Mouse (Mus musculus) G1E (cell line): Measurements from ENCODE around the gene Psen1. TPM values are rescaled to one million over a fixed set of nuclear protein-coding genes. Genes with fewer than 3 reads are reported as not detected.

Source experiments
- ATAC-seq: 2 replicates; pipeline ENCODE4 v1.8.0; 2016; ENCODE audit warnings: mild to moderate bottlenecking; ENCODE audit not compliant: insufficient number of reproducible peaks, poor library complexity, low FRiP score, severe bottlenecking; ENCODE audit errors: extremely low read depth
- DNase-seq: peaks from one replicate; pipeline ENCODE4 v3.0.0; 2012; ENCODE audit warnings: low spot score
- H3K27me3 ChIP-seq: 2 replicates; pipeline ENCODE4 v1.6.1; 2012; ENCODE audit warnings: mild to moderate bottlenecking, low read length, inconsistent platforms; ENCODE audit not compliant: insufficient read depth
- H3K36me3 ChIP-seq: replicated peaks from 2 replicates; pipeline ENCODE3; 2012; ENCODE audit warnings: mild to moderate bottlenecking, inconsistent platforms
- H3K4me1 ChIP-seq: 2 replicates; pipeline ENCODE4 v1.6.1; 2012; ENCODE audit warnings: low read depth, low read length, inconsistent platforms, mixed read lengths; ENCODE audit not compliant: insufficient read depth
- H3K4me3 ChIP-seq: 2 replicates; pipeline ENCODE4 v1.5.1; 2012; ENCODE audit warnings: low read depth, mild to moderate bottlenecking, inconsistent platforms, low read length, moderate library complexity, mixed read lengths
- H3K9me3 ChIP-seq: replicated peaks from 2 replicates; pipeline ENCODE4 v1.6.1; 2012; ENCODE audit warnings: inconsistent platforms
- CTCF ChIP-seq: IDR thresholded peaks from 2 replicates; pipeline ENCODE4 v1.5.1; 2012; ENCODE audit warnings: low read depth, low read length, inconsistent platforms, mixed read lengths
- GATA1 ChIP-seq: IDR thresholded peaks from 2 replicates; pipeline ENCODE4 v1.6.1; 2012; ENCODE audit warnings: borderline replicate concordance, low read length, inconsistent platforms, mixed read lengths
- GATA2 ChIP-seq: IDR thresholded peaks from 2 replicates; pipeline ENCODE4 v1.6.1; 2012; ENCODE audit warnings: low read depth, low read length, inconsistent platforms, borderline replicate concordance
- POLR2AphosphoS5 ChIP-seq: IDR thresholded peaks from 2 replicates; pipeline ENCODE4 v1.6.1; 2012; ENCODE audit warnings: low read depth, low read length, inconsistent platforms; ENCODE audit not compliant: insufficient replicate concordance
- TAL1 ChIP-seq: conservative IDR thresholded peaks from 2 replicates; pipeline ENCODE4 v1.6.1; 2012; ENCODE audit warnings: low read depth, low read length, inconsistent platforms, mixed read lengths
- polyA plus RNA-seq: library from polyadenylated mRNA; stranded (reverse); fragments of >175 nt; gene quantifications from 2 replicates; pipeline ENCODE4 v1.2.3, GENCODE M21; 2012
- total RNA-seq, 2 experiments: library from RNA; stranded (forward) in 1 of 2; stranded (reverse) in 1 of 2; fragments of 200-1000 nt in 1 of 2; fragments of >200 nt in 1 of 2; fragmentation: Nextera tagmentation in 1 of 2; gene quantifications; 2 replicates each; pipeline ENCODE4 v1.2.3; 2014 to 2017

The Psen1 gene
- total and polyA plus RNA-seq, 3 experiments = 32.5 to 123 (median 74.3) TPM

DNA sequence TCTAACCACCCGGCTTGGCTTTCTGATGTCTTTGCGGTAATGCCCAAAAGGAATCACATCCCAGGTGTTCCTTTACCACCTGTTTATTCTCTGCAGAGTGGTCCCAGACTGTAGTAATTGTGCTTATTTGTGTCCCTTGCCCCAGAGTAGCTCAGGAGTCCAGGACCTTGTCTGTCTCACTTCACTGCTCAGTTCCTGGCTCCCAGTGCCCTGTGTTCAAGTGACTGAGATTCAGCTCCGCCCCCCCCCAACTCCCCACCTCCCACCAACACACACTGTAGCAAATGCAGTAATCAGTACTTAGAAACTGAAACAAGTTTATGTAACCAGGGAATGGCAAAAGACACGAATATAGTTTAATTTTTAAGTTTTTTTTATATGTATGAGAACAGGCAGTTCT is 19.0 kb downstream of the Psen1 start:
- Histone ChIP-seq H3K4me1 (peaks cover 31% of the 10 kb centered on the region), H3K9me3 (no peaks in the 10 kb centered on the region), H3K36me3 (peaks cover 85% of the 10 kb centered on the region), H3K27me3 (no peaks in the 10 kb centered on the region), H3K4me3 (no peak overlapping the region)
- no peak for TF ChIP-seq CTCF
- no peak for TF ChIP-seq POLR2AphosphoS5
- TF ChIP-seq GATA2 = no peak
- TF ChIP-seq GATA1 = no peak
- no peak for TF ChIP-seq TAL1
- ATAC-seq (no peak), DNase-seq (no peak)

DNA sequence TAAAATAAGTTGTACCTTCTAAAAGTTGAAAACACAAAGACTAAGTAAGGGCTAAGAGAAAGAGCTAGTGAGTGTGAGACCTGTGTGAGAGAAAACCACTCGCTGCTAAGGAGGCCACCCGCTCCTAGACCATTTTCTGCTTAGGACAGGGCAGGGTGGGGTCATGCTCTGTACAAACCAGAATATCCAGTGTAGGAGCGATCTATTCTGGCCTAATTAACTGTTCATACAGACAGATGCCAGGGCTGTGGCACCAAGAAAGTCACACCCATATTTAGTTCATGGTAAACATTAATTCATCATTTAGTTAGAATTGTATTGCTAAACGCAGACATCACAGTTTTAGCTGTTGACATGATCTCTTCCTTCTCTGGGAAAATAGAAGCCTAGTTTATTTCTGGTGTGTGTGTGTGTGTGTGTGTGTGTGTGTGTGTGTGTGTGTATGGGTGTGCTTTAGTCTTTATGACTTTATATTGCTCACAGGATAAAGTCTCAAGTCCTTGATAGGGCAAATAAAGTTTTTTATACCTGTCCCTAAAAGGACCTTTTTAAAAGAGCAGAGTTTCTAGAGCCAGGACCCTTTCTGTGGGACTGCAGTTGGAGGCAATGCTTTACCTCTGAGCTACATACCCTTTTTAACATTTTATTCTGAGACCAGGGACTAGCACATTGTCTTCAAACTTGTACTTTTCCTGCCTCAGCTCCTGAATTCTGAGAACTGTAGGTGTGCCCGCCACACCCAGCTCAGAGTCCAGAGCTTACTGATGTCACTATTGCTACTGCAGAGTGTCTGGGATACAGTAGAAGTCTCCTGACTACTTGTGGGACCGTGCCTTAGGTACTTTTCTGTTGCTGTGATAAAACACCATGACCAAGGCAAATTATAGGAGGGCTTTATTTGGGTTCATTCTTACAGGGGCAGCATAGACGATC is 20.5 kb downstream of the Psen1 start:
- Histone ChIP-seq H3K36me3 (peaks cover 87% of the 10 kb centered on the region), H3K4me1 (peaks cover 29% of the 10 kb centered on the region), H3K27me3 (no peaks in the 10 kb centered on the region), H3K9me3 (no peaks in the 10 kb centered on the region), H3K4me3 (no peak overlapping the region; the same call in 1 of the 2 replicates)
- DNase-seq (no peak), ATAC-seq (no peak; the same call in 1 of the 2 replicates)
- no peak for TF ChIP-seq POLR2AphosphoS5
- no peak for TF ChIP-seq GATA1
- TF ChIP-seq CTCF = no peak
- TF ChIP-seq TAL1 = no peak
- no peak for TF ChIP-seq GATA2

DNA sequence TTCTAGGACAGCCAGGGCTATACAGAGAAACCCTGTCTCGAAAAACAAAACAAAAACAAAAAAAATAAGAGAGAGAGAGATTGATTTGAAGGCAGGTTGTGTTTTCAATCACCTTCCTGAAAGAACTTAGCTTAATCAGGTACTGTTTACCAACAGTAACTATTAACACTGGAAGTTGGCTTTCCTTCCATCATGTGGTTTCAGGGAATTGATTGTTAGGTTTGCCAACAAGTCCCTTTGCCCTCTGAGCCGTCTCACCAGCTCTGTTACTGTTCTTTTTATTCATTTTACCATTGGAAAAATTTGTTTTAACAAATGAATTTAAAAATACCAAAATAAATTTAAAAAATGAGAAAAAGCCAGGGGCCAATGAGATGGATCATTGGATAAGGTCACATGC is 22.0 kb downstream of the Psen1 start:
- no peak overlapping the region for H3K4me3 ChIP-seq
- DNase-seq (no peak), ATAC-seq (no peak)
- no peak for TF ChIP-seq POLR2AphosphoS5
- TF ChIP-seq GATA2 = no peak
- no peak for TF ChIP-seq TAL1
- TF ChIP-seq CTCF = no peak
- TF ChIP-seq GATA1 = no peak
- no peaks in the 10 kb centered on the region for H3K9me3 ChIP-seq
- H3K27me3 ChIP-seq = no peaks in the 10 kb centered on the region
- peaks cover 91% of the 10 kb centered on the region for H3K36me3 ChIP-seq
- H3K4me1 ChIP-seq = peaks cover 29% of the 10 kb centered on the region

DNA sequence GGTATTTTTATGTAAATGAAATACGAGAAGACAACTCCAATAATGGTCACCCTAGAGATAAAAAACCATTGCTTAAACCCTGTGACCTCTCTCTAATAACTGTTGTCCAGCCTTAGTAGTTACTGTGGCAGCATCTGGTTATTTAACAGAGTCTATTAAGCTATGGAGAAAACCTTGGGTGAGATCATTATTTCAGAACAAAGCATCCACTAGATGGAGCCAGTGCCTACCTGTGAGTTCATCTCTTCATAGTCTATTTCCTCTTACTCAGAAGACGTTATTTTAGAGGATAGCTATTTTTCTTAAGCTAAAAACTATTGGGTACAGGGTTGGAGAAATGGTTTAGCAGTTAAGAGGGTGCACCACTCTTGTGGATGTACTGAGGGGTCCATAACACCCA is 25.8 kb downstream of the Psen1 start:
- DNase-seq = peak; percentile 57
- peak; percentile 33; the same call in 1 of the 2 replicates for TF ChIP-seq CTCF
- TF ChIP-seq GATA1 = no peak
- H3K27me3 ChIP-seq = no peaks in the 10 kb centered on the region
- H3K36me3 ChIP-seq = peaks cover 94% of the 10 kb centered on the region
- 0 out of 2 replicates have a peak, but pooled peaks have one; percentile 34 for ATAC-seq
- H3K4me1 ChIP-seq = peaks cover 6% of the 10 kb centered on the region
- H3K9me3 ChIP-seq = no peaks in the 10 kb centered on the region
- no peak overlapping the region for H3K4me3 ChIP-seq

DNA sequence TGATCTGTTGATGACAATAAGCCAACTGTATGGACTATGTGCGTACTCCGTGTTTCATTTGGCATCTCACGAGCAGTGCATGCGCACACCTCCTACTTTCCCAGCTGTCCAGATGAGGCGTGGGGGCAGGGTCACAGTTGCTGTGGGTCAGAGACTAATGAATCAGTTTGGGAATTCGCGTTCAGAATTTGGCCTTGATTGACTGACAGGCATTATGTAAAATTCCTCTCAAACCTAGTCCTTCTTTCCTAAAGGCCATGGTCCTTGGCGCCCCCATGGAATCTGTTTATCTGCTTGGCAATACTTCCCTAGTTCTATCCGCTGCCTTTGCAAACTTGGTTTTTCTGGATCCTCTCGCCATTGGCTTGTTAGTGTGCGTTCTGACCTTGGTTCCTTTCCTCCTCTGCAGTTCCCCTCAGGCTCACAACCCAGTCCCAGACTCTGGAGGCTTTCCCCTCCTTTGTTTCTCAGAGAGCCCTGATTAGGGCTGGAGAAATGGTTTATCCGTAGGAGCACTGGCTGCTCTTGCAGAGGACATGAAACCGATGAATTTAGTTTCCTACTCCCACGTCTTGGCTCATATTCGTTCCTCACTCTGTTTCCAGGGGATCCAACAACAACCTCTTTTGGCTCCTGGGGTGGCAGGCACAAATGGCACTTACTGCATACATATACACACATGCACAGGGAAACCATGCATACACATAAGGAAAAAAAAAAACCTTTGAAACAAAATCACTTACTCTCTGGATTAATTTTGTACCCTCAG is 28.6 kb downstream of the Psen1 start:
- TF ChIP-seq TAL1 (no peak), POLR2AphosphoS5 (no peak), CTCF (no peak), GATA1 (no peak), GATA2 (no peak)
- peaks cover 96% of the 10 kb centered on the region for H3K36me3 ChIP-seq

DNA sequence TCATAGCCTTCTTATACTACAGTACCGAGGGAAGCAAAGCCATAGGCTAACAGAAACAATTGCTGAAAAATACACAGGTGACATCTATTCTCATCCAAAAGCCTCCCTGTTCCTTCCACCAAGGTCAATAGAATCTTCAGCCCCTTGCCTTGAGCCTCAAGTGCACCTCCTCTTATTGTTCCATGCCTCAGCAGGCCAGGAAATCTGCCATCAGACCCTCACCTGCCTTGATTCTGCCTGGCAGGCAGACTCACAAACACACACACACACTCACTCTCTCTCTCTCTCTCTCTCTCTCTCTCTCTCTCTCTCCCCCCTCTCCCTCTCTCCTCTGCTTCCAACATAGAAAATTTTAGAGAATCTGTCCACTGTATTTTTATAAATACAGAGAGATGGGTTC is 31.5 kb downstream of the Psen1 start:
- no peak for TF ChIP-seq POLR2AphosphoS5
- TF ChIP-seq GATA1 = no peak
- no peak for TF ChIP-seq TAL1
- TF ChIP-seq CTCF = no peak
- TF ChIP-seq GATA2 = no peak
- ATAC-seq (no peak), DNase-seq (no peak)
- Histone ChIP-seq H3K9me3 (no peaks in the 10 kb centered on the region), H3K27me3 (no peaks in the 10 kb centered on the region), H3K4me1 (no peaks in the 10 kb centered on the region), H3K4me3 (no peak overlapping the region), H3K36me3 (peaks cover 91% of the 10 kb centered on the region)

More for the DNA sequence above, 28.6 kb downstream of the Psen1 start:
- DNase-seq = no peak
- Histone ChIP-seq H3K9me3 (no peaks in the 10 kb centered on the region), H3K4me3 (no peak overlapping the region), H3K4me1 (no peaks in the 10 kb centered on the region), H3K27me3 (no peaks in the 10 kb centered on the region)
- no peak for ATAC-seq
